Mouse (Mus musculus) G1E (cell line): ENCODE measurements around the gene Klk8. TPM values are rescaled to one million over a fixed set of nuclear protein-coding genes. Genes with fewer than 3 reads are reported as not detected.

Source experiments
- ATAC-seq: 2 replicates; pipeline ENCODE4 v1.8.0; 2016; ENCODE audit warnings: mild to moderate bottlenecking; ENCODE audit not compliant: insufficient number of reproducible peaks, poor library complexity, low FRiP score, severe bottlenecking; ENCODE audit errors: extremely low read depth
- DNase-seq: peaks from one replicate; pipeline ENCODE4 v3.0.0; 2012; ENCODE audit warnings: low spot score
- H3K27me3 ChIP-seq: 2 replicates; pipeline ENCODE4 v1.6.1; 2012; ENCODE audit warnings: mild to moderate bottlenecking, low read length, inconsistent platforms; ENCODE audit not compliant: insufficient read depth
- H3K36me3 ChIP-seq: replicated peaks from 2 replicates; pipeline ENCODE3; 2012; ENCODE audit warnings: mild to moderate bottlenecking, inconsistent platforms
- H3K4me1 ChIP-seq: 2 replicates; pipeline ENCODE4 v1.6.1; 2012; ENCODE audit warnings: low read depth, low read length, inconsistent platforms, mixed read lengths; ENCODE audit not compliant: insufficient read depth
- H3K4me3 ChIP-seq: 2 replicates; pipeline ENCODE4 v1.5.1; 2012; ENCODE audit warnings: low read depth, mild to moderate bottlenecking, inconsistent platforms, low read length, moderate library complexity, mixed read lengths
- H3K9me3 ChIP-seq: replicated peaks from 2 replicates; pipeline ENCODE4 v1.6.1; 2012; ENCODE audit warnings: inconsistent platforms
- CTCF ChIP-seq: IDR thresholded peaks from 2 replicates; pipeline ENCODE4 v1.5.1; 2012; ENCODE audit warnings: low read depth, low read length, inconsistent platforms, mixed read lengths
- GATA1 ChIP-seq: IDR thresholded peaks from 2 replicates; pipeline ENCODE4 v1.6.1; 2012; ENCODE audit warnings: borderline replicate concordance, low read length, inconsistent platforms, mixed read lengths
- GATA2 ChIP-seq: IDR thresholded peaks from 2 replicates; pipeline ENCODE4 v1.6.1; 2012; ENCODE audit warnings: low read depth, low read length, inconsistent platforms, borderline replicate concordance
- POLR2AphosphoS5 ChIP-seq: IDR thresholded peaks from 2 replicates; pipeline ENCODE4 v1.6.1; 2012; ENCODE audit warnings: low read depth, low read length, inconsistent platforms; ENCODE audit not compliant: insufficient replicate concordance
- TAL1 ChIP-seq: conservative IDR thresholded peaks from 2 replicates; pipeline ENCODE4 v1.6.1; 2012; ENCODE audit warnings: low read depth, low read length, inconsistent platforms, mixed read lengths
- polyA plus RNA-seq: library from polyadenylated mRNA; stranded (reverse); fragments of >175 nt; gene quantifications from 2 replicates; pipeline ENCODE4 v1.2.3, GENCODE M21; 2012
- total RNA-seq, 2 experiments: library from RNA; stranded (forward) in 1 of 2; stranded (reverse) in 1 of 2; fragments of 200-1000 nt in 1 of 2; fragments of >200 nt in 1 of 2; fragmentation: Nextera tagmentation in 1 of 2; gene quantifications; 2 replicates each; pipeline ENCODE4 v1.2.3; 2014 to 2017

Klk8 gene
- total and polyA plus RNA-seq, 3 experiments = not detected

DNA sequence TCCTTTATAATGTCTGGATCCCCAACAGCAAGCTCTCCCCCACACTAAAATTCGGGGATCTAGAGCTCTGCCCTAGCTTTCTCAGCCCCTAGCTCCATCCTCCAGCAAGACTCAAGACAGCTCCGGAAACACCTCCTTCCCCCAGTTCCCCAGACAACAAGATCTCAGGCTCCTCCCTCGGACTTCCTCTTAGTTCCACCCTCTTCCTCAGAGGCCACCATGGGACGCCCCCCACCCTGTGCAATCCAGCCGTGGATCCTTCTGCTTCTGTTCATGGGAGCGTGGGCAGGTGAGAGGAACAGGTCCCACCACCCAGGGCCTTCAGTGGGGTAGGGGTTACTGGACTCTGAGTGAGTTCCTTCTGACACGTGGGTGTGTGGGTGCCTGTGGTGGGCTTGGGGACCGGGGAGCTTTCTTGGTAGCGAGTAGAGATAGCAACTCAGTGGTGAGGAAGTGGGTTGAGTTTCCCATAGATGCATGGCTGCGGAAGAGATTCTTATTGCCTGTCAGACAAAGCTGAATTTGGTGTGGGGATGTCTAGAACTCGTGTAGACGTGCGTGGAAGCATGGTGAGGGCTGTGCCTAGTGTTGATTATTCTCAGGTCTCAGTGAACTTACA is 576 bp downstream of the Klk8 start:
- no peak for ATAC-seq
- no peak overlapping the region for H3K4me3 ChIP-seq
- no peaks in the 10 kb centered on the region for H3K36me3 ChIP-seq
- no peaks in the 10 kb centered on the region for H3K27me3 ChIP-seq
- DNase-seq = no peak
- H3K4me1 ChIP-seq = no peaks in the 10 kb centered on the region
- no peaks in the 10 kb centered on the region for H3K9me3 ChIP-seq
- TF ChIP-seq GATA1 (no peak), GATA2 (no peak), POLR2AphosphoS5 (no peak)

GRCm38 (mm10) chr7:43799876-43800275 is 2.5 kb downstream of the Klk8 start:
- Histone ChIP-seq H3K27me3 (no peaks in the 10 kb centered on the region), H3K36me3 (no peaks in the 10 kb centered on the region), H3K9me3 (no peaks in the 10 kb centered on the region), H3K4me1 (no peaks in the 10 kb centered on the region), H3K4me3 (no peak overlapping the region)
- TF ChIP-seq GATA2 (no peak), CTCF (no peak)
- DNase-seq = no peak
- no peak for ATAC-seq

DNA sequence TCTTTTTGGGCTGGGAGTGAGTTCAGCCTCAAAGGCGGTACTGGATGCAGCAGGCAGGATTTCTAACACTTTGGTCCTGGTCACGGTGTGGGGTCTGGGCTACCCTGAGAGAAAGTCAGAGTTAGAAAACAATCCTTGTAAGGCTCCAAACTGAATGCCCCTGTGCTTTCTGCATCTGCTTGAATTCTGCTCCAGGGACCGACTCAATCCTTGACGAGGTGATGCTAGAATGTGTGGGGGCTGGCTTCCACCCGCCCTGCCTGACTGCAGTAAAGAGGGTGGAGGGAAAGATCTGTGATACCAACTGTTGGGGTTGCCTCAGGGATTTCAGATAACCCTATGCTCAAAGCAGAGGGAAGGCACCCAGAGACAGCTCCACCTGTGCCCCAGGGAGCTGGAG is 13.6 kb downstream of the Klk8 start, which contains the start of gene Klk7:
Gene Klk7, plus strand, starts transcription at position 301 of the 400 bp plus-strand sequence.
- no peaks in the 10 kb centered on the region for H3K4me1 ChIP-seq
- ATAC-seq (no peak), DNase-seq (no peak)
- H3K27me3 ChIP-seq = no peaks in the 10 kb centered on the region
- TF ChIP-seq TAL1 (no peak), POLR2AphosphoS5 (no peak), CTCF (no peak), GATA1 (no peak), GATA2 (no peak)
- no peak within 1 kb of the TSS for H3K4me3 ChIP-seq
- no peaks in the 10 kb centered on the region for H3K36me3 ChIP-seq
- 0 out of 2 replicates have a peak, but pooled peaks cover 3% of the 10 kb centered on the region for H3K9me3 ChIP-seq

DNA sequence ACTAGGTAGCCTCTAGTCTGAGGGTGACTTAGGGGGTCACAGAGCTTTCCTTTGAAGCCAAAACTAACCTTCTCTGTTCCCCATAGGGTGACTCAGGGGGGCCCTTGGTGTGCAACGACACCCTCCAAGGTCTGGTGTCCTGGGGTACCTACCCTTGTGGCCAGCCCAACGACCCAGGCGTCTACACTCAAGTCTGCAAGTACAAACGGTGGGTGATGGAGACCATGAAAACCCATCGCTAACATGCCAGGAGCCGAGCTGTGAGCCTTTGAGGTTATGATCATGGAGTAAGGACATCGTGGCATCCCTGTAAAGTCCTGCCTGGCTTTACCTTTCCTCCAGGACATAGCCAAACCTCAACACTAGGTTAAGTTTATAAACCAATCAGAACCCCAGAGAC is 17.8 kb downstream of the Klk8 start:
- ATAC-seq (no peak), DNase-seq (no peak)
- Histone ChIP-seq H3K36me3 (no peaks in the 10 kb centered on the region), H3K27me3 (no peaks in the 10 kb centered on the region), H3K9me3 (0 out of 2 replicates have a peak, but pooled peaks cover 3% of the 10 kb centered on the region), H3K4me1 (no peaks in the 10 kb centered on the region), H3K4me3 (no peak overlapping the region)
- TF ChIP-seq TAL1 = no peak
- TF ChIP-seq GATA1 = no peak
- no peak for TF ChIP-seq CTCF
- no peak for TF ChIP-seq POLR2AphosphoS5
- TF ChIP-seq GATA2 = no peak

GRCm38 (mm10) chr7:43816746-43817145 is 19.4 kb downstream of the Klk8 start:
- ATAC-seq = no peak
- no peak for DNase-seq
- H3K36me3 ChIP-seq = no peaks in the 10 kb centered on the region
- no peaks in the 10 kb centered on the region for H3K27me3 ChIP-seq
- H3K9me3 ChIP-seq = 0 out of 2 replicates have a peak, but pooled peaks cover 3% of the 10 kb centered on the region
- TF ChIP-seq CTCF (no peak), POLR2AphosphoS5 (no peak), GATA1 (no peak), TAL1 (no peak), GATA2 (no peak)
- H3K4me1 ChIP-seq = no peaks in the 10 kb centered on the region
- H3K4me3 ChIP-seq = no peak overlapping the region

GRCm38 (mm10) chr7:43821581-43821980 is 24.2 kb downstream of the Klk8 start:
- no peaks in the 10 kb centered on the region for H3K36me3 ChIP-seq
- TF ChIP-seq GATA2 (no peak), POLR2AphosphoS5 (no peak), CTCF (no peak), TAL1 (no peak), GATA1 (no peak)
- no peak for ATAC-seq
- H3K27me3 ChIP-seq = no peaks in the 10 kb centered on the region
- no peak overlapping the region for H3K4me3 ChIP-seq
- DNase-seq = no peak
- no peaks in the 10 kb centered on the region for H3K4me1 ChIP-seq
- H3K9me3 ChIP-seq = no peaks in the 10 kb centered on the region
